Mouse (Mus musculus) cerebellum, adult 2 months (tissue): ENCODE measurements around the gene Tmem135. TPM values are rescaled to one million over a fixed set of nuclear protein-coding genes. Genes with fewer than 3 reads are reported as not detected.
"Not testable (repeated sequence)": the region's sequence is repeated elsewhere in the genome, so short reads cannot be mapped to it uniquely, and the experiment has no call there.

Experiments used
- DNase-seq, 2 experiments: peaks; one replicate each; pipeline ENCODE4 v3.0.0; 2021
- H3K27ac ChIP-seq: fragments of 200-500 bp; 2 replicates; pipeline ENCODE4 v1.5.1; 2012; ENCODE audit warnings: low read length, control low read depth, inconsistent platforms; ENCODE audit not compliant: insufficient read depth
- H3K27me3 ChIP-seq: fragments of 200-500 bp; 2 replicates; pipeline ENCODE4 v1.6.1; 2012; ENCODE audit warnings: inconsistent platforms, mild to moderate bottlenecking, low read length, moderate library complexity; ENCODE audit not compliant: control insufficient read depth, insufficient read depth
- H3K4me1 ChIP-seq: fragments of 200-500 bp; 2 replicates; pipeline ENCODE4 v1.6.1; 2011; ENCODE audit warnings: low read length; ENCODE audit not compliant: control insufficient read depth, insufficient read depth
- H3K4me3 ChIP-seq: fragments of 200-500 bp; replicated peaks from 2 replicates; pipeline ENCODE3; 2011; ENCODE audit warnings: mild to moderate bottlenecking, low read depth, low read length, control low read depth; ENCODE audit not compliant: insufficient read depth
- CTCF ChIP-seq: fragments of 200-500 bp; IDR thresholded peaks from 2 replicates; pipeline ENCODE4 v1.5.1; 2011; ENCODE audit warnings: low read depth, mild to moderate bottlenecking, control low read depth, low read length, moderate library complexity, borderline replicate concordance; ENCODE audit not compliant: insufficient read depth
- POLR2A ChIP-seq: fragments of 200-500 bp; IDR thresholded peaks from 2 replicates; pipeline ENCODE4 v1.6.1; 2011; ENCODE audit warnings: low read length, control low read depth, borderline replicate concordance; ENCODE audit not compliant: insufficient read depth
- WGBS: fragments of 180-500 bp; shearing (Covaris S2); methylation state at CpG from one replicate; pipeline ENCODE4 v1.1.7; 2018; 5-methylcytosine and 5-hydroxymethylcytosine counted together
- polyA plus RNA-seq: library from polyadenylated mRNA; depleted of rRNA; stranded (reverse); fragments of >200 nt; gene quantifications from 2 replicates; pipeline ENCODE4 v1.2.3, GENCODE M21; 2012

Gene Tmem135
- polyA plus RNA-seq, 1 experiment, result 42.7 TPM

- 89% methylated on average over 5 of the region's 5 CpGs for WGBS
- no peak overlapping the region for H3K4me3 ChIP-seq
- no peak for TF ChIP-seq POLR2A
- no peak for TF ChIP-seq CTCF
- DNase-seq, result no peak
- peaks cover 4% of the 10 kb centered on the region; the same call in 1 of the 2 replicates for H3K4me1 ChIP-seq
- H3K27ac ChIP-seq, result no peak overlapping the region
- H3K27me3 ChIP-seq, result no peaks in the 10 kb centered on the region
Measured at GRCm38 (mm10) chr7:89326202-89326601, 77.8 kb downstream of the Tmem135 start.

GRCm38 (mm10) chr7:89322741-89323140 is 81.3 kb downstream of the Tmem135 start:
- 62% methylated on average over 4 of the region's 4 CpGs for WGBS
- H3K27me3 ChIP-seq, H3K4me3 ChIP-seq, DNase-seq, H3K4me1 ChIP-seq: not testable (repeated sequence)
- H3K27ac ChIP-seq, result 0 out of 2 replicates have a peak overlapping the region, but pooled peaks have one; percentile 21

- Histone ChIP-seq H3K27ac (no peak overlapping the region), H3K4me1 (peaks cover 6% of the 10 kb centered on the region; the same call in 1 of the 2 replicates), H3K4me3 (no peak overlapping the region), H3K27me3 (no peaks in the 10 kb centered on the region)
- no peak for TF ChIP-seq CTCF
- no peak for TF ChIP-seq POLR2A
- no peak for DNase-seq
- 84% methylated on average over 1 of the region's 1 CpGs for WGBS
Measured at GRCm38 (mm10) chr7:89319351-89319750, 84.7 kb downstream of the Tmem135 start.

- not testable (repeated sequence) for H3K4me3 ChIP-seq, DNase-seq, H3K27me3 ChIP-seq, H3K27ac ChIP-seq, H3K4me1 ChIP-seq
- 94% methylated on average over 1 of the region's 1 CpGs for WGBS
Measured at GRCm38 (mm10) chr7:89317088-89317487, 86.9 kb downstream of the Tmem135 start.

- 0 out of 2 replicates have a peak, but pooled peaks cover 2% of the 10 kb centered on the region for H3K4me1 ChIP-seq
- WGBS, result 95% methylated on average over 3 of the region's 3 CpGs
- H3K27ac ChIP-seq, result no peak overlapping the region
- TF ChIP-seq POLR2A, result no peak
- TF ChIP-seq CTCF, result no peak
- no peaks in the 10 kb centered on the region for H3K27me3 ChIP-seq
- no peak for DNase-seq
- no peak overlapping the region for H3K4me3 ChIP-seq
Measured at GRCm38 (mm10) chr7:89316112-89316511, 87.9 kb downstream of the Tmem135 start.

GRCm38 (mm10) chr7:89311555-89311954 is 92.5 kb downstream of the Tmem135 start:
- 98% methylated on average over 1 of the region's 1 CpGs for WGBS
- Histone ChIP-seq H3K4me3 (no peak overlapping the region), H3K27me3 (no peaks in the 10 kb centered on the region), H3K4me1 (0 out of 2 replicates have a peak, but pooled peaks cover 3% of the 10 kb centered on the region), H3K27ac (no peak overlapping the region)
- no peak; the same call in 1 of the 2 replicates for TF ChIP-seq CTCF
- no peak for TF ChIP-seq POLR2A
- DNase-seq, result no peak

- no peak for DNase-seq
- no peak overlapping the region for H3K27ac ChIP-seq
- no peaks in the 10 kb centered on the region for H3K27me3 ChIP-seq
- H3K4me3 ChIP-seq, result no peak overlapping the region
- no peak for TF ChIP-seq CTCF
- no peak for TF ChIP-seq POLR2A
- H3K4me1 ChIP-seq, result 0 out of 2 replicates have a peak, but pooled peaks cover 2% of the 10 kb centered on the region
- 80% methylated on average over 3 of the region's 3 CpGs for WGBS
Measured at GRCm38 (mm10) chr7:89308926-89309325, 95.1 kb downstream of the Tmem135 start.

- TF ChIP-seq POLR2A, result no peak
- no peak for TF ChIP-seq CTCF
- Histone ChIP-seq H3K27me3 (no peaks in the 10 kb centered on the region), H3K4me1 (0 out of 2 replicates have a peak, but pooled peaks cover 2% of the 10 kb centered on the region), H3K4me3 (no peak overlapping the region), H3K27ac (no peak overlapping the region)
- DNase-seq, result no peak
- 94% methylated on average over 11 of the region's 11 CpGs for WGBS
Measured at GRCm38 (mm10) chr7:89308238-89308637, 95.8 kb downstream of the Tmem135 start.

- H3K4me3 ChIP-seq, result no peak overlapping the region
- no peak for DNase-seq
- 0 out of 2 replicates have a peak, but pooled peaks cover 2% of the 10 kb centered on the region for H3K4me1 ChIP-seq
- no peaks in the 10 kb centered on the region for H3K27me3 ChIP-seq
- no peak overlapping the region for H3K27ac ChIP-seq
- WGBS, result 79% methylated on average over 6 of the region's 6 CpGs
- TF ChIP-seq POLR2A (no peak), CTCF (no peak)
Measured at GRCm38 (mm10) chr7:89306831-89307230, 97.2 kb downstream of the Tmem135 start.
